Mouse (Mus musculus) testis, postnatal 14 days (tissue): ENCODE measurements around the gene Vps26b.
A peak's percentile ranks its signal among the peaks of the same experiment; 100 is the strongest.

Experiments used
- DNase-seq: peaks from one replicate; pipeline ENCODE4 v3.0.0; 2021; ENCODE audit warnings: low spot score

The Vps26b gene

GRCm38 (mm10) chr9:27029828-27030762 is at the start of gene Vps26b, which contains the start of gene Ncapd3:
Gene Vps26b (minus strand): TSS chr9:27030065.
Gene Ncapd3 (plus strand): TSS chr9:27030175.
- peak; percentile 97 for DNase-seq

GRCm38 (mm10) chr9:27075812-27076211 is 45.9 kb upstream of the Vps26b start:
- DNase-seq, result no peak

- DNase-seq, result no peak
Observed at GRCm38 (mm10) chr9:27074677-27075076, 44.8 kb upstream of the Vps26b start.

- DNase-seq, result no peak
Observed at GRCm38 (mm10) chr9:27070895-27071294, 41.0 kb upstream of the Vps26b start.

- no peak for DNase-seq
Observed at GRCm38 (mm10) chr9:27058341-27058740, 28.5 kb upstream of the Vps26b start.

- DNase-seq, result no peak
Observed at GRCm38 (mm10) chr9:27049492-27049891, 19.6 kb upstream of the Vps26b start.

- no peak for DNase-seq
Observed at GRCm38 (mm10) chr9:27043892-27044291, 14.0 kb upstream of the Vps26b start.

GRCm38 (mm10) chr9:27030763-27031100 is 867 bp upstream of the Vps26b start:
- DNase-seq, result no peak

- DNase-seq, result peak; percentile 58
Observed at GRCm38 (mm10) chr9:27029022-27029827, 640 bp downstream of the Vps26b start.

GRCm38 (mm10) chr9:27026708-27027107 is 3.2 kb downstream of the Vps26b start:
- DNase-seq, result no peak

GRCm38 (mm10) chr9:27023681-27024080 is 6.2 kb downstream of the Vps26b start:
- DNase-seq, result no peak

- no peak for DNase-seq
Observed at GRCm38 (mm10) chr9:27018961-27019360, 10.9 kb downstream of the Vps26b start.

- DNase-seq, result no peak
Observed at GRCm38 (mm10) chr9:27011572-27011971, 18.3 kb downstream of the Vps26b start.

- DNase-seq, result no peak
Observed at GRCm38 (mm10) chr9:27009231-27009630, 20.6 kb downstream of the Vps26b start.

- no peak for DNase-seq
Observed at GRCm38 (mm10) chr9:27006866-27007265, 23.0 kb downstream of the Vps26b start.

- no peak for DNase-seq
Observed at GRCm38 (mm10) chr9:27005933-27006332, 23.9 kb downstream of the Vps26b start.

- no peak for DNase-seq
Observed at GRCm38 (mm10) chr9:27005231-27005630, 24.6 kb downstream of the Vps26b start.

- DNase-seq, result peak; percentile 96
Observed at GRCm38 (mm10) chr9:26999461-27000395, 30.1 kb downstream of the Vps26b start, which contains the start of the genes Acad8 and Thyn1. Gene Acad8 (minus strand): TSS chr9:26999566. Gene Thyn1 (plus strand): TSS chr9:26999710.

- no peak for DNase-seq
Observed at GRCm38 (mm10) chr9:26998669-26999460, 31.0 kb downstream of the Vps26b start.

GRCm38 (mm10) chr9:26997501-26997900 is 32.4 kb downstream of the Vps26b start:
- no peak for DNase-seq

- no peak for DNase-seq
Observed at GRCm38 (mm10) chr9:26997062-26997461, 32.8 kb downstream of the Vps26b start.
